Mouse (Mus musculus): Measurements from ENCODE around the gene Alpl. TPM values are rescaled to one million over a fixed set of nuclear protein-coding genes. Genes with fewer than 3 reads are reported as not detected.

The Alpl gene
- total and polyA plus RNA-seq, 2 experiments from 2014 or later, result 10.1 to 11.2 TPM

- Histone ChIP-seq H3K9me3 (ENCODE audit: low read length) (no peaks in the 10 kb centered on the region), H3K4me2 (ENCODE audit: low read depth) (no peak overlapping the region), H3K27ac (ENCODE audit: low read depth, low read length) (no peak overlapping the region), H3K27me3 (ENCODE audit: insufficient read depth, low read length) (no peaks in the 10 kb centered on the region), H3K9ac (no peak overlapping the region), H3K4me1 (ENCODE audit: insufficient read depth) (no peaks in the 10 kb centered on the region), H3K36me3 (ENCODE audit: insufficient read depth) (no peaks in the 10 kb centered on the region), H3K4me3 (ENCODE audit: low read depth, low read length) (no peak overlapping the region)
- DNase-seq (no peak), ATAC-seq (no peak; the same call in 1 of the 2 replicates)
- no peak for TF ChIP-seq CTCF (IDR thresholded peaks at IDR 0.05; ENCODE audit: low read depth)
- WGBS, result 32% methylated on average over 2 of the region's 2 CpGs
Observed at GRCm38 (mm10) chr4:137819487-137819886, 23.3 kb upstream of the Alpl start.

GRCm38 (mm10) chr4:137818341-137818740 lies 22.2 kb upstream of the Alpl start:
- Histone ChIP-seq H3K36me3 (ENCODE audit: insufficient read depth) (no peaks in the 10 kb centered on the region), H3K9me3 (ENCODE audit: low read length) (no peaks in the 10 kb centered on the region), H3K9ac (no peak overlapping the region), H3K4me1 (ENCODE audit: insufficient read depth) (0 out of 2 replicates have a peak, but pooled peaks cover 4% of the 10 kb centered on the region), H3K27me3 (ENCODE audit: insufficient read depth, low read length) (no peaks in the 10 kb centered on the region), H3K27ac (ENCODE audit: low read depth, low read length) (no peak overlapping the region), H3K4me2 (ENCODE audit: low read depth) (no peak overlapping the region), H3K4me3 (ENCODE audit: low read depth, low read length) (no peak overlapping the region)
- DNase-seq (no peak), ATAC-seq (no peak)
- TF ChIP-seq CTCF (IDR thresholded peaks at IDR 0.05; ENCODE audit: low read depth), result no peak
- 89% methylated on average over 3 of the region's 3 CpGs for WGBS

- Histone ChIP-seq H3K9me3 (ENCODE audit: low read length) (no peaks in the 10 kb centered on the region), H3K27ac (ENCODE audit: low read depth, low read length) (no peak overlapping the region), H3K9ac (no peak overlapping the region), H3K4me2 (ENCODE audit: low read depth) (no peak overlapping the region), H3K27me3 (ENCODE audit: insufficient read depth, low read length) (no peaks in the 10 kb centered on the region), H3K36me3 (ENCODE audit: insufficient read depth) (no peaks in the 10 kb centered on the region), H3K4me3 (ENCODE audit: low read depth, low read length) (no peak overlapping the region), H3K4me1 (ENCODE audit: insufficient read depth) (0 out of 2 replicates have a peak, but pooled peaks cover 7% of the 10 kb centered on the region)
- ATAC-seq (no peak), DNase-seq (no peak)
- 82% methylated on average over 7 of the region's 7 CpGs for WGBS
- TF ChIP-seq CTCF (IDR thresholded peaks at IDR 0.05; ENCODE audit: low read depth), result no peak
Observed at GRCm38 (mm10) chr4:137816216-137816615, 20.0 kb upstream of the Alpl start.

- DNase-seq, result no peak
- Histone ChIP-seq H3K9me3 (ENCODE audit: low read length) (no peaks in the 10 kb centered on the region), H3K27me3 (ENCODE audit: insufficient read depth, low read length) (no peaks in the 10 kb centered on the region), H3K9ac (no peak overlapping the region), H3K4me1 (ENCODE audit: insufficient read depth) (0 out of 2 replicates have a peak, but pooled peaks cover 7% of the 10 kb centered on the region), H3K36me3 (ENCODE audit: insufficient read depth) (no peaks in the 10 kb centered on the region), H3K27ac (ENCODE audit: low read depth, low read length) (no peak overlapping the region), H3K4me3 (ENCODE audit: low read depth, low read length) (no peak overlapping the region), H3K4me2 (ENCODE audit: low read depth) (no peak overlapping the region)
- ATAC-seq, result no peak
- TF ChIP-seq CTCF (IDR thresholded peaks at IDR 0.05; ENCODE audit: low read depth), result no peak
- 82% methylated on average over 3 of the region's 3 CpGs for WGBS
Observed at GRCm38 (mm10) chr4:137815473-137815872, 19.3 kb upstream of the Alpl start.

- ATAC-seq, result no peak
Observed at GRCm38 (mm10) chr4:137814140-137814539, 18.0 kb upstream of the Alpl start.

GRCm38 (mm10) chr4:137812946-137813708 lies 16.9 kb upstream of the Alpl start:
- ATAC-seq (no peak), DNase-seq (peak; percentile 34)
- Histone ChIP-seq H3K36me3 (ENCODE audit: insufficient read depth) (no peaks in the 10 kb centered on the region), H3K9me3 (ENCODE audit: low read length) (no peaks in the 10 kb centered on the region), H3K4me2 (ENCODE audit: low read depth) (no peak overlapping the region), H3K4me1 (ENCODE audit: insufficient read depth) (0 out of 2 replicates have a peak, but pooled peaks cover 7% of the 10 kb centered on the region), H3K27me3 (ENCODE audit: insufficient read depth, low read length) (no peaks in the 10 kb centered on the region), H3K9ac (0 out of 2 replicates have a peak overlapping the region, but pooled peaks have one; percentile 3), H3K4me3 (ENCODE audit: low read depth, low read length) (no peak overlapping the region), H3K27ac (ENCODE audit: low read depth, low read length) (peak overlapping the region; percentile 54)
- WGBS, result 45% methylated on average over 13 of the region's 13 CpGs
- no peak for TF ChIP-seq CTCF (IDR thresholded peaks at IDR 0.05; ENCODE audit: low read depth)

More at GRCm38 (mm10) chr4:137814140-137814539, 18.0 kb upstream of the Alpl start:
- TF ChIP-seq CTCF (IDR thresholded peaks at IDR 0.05; ENCODE audit: low read depth), result no peak
- H3K4me2 ChIP-seq (ENCODE audit: low read depth), result no peak overlapping the region
- H3K4me1 ChIP-seq (ENCODE audit: insufficient read depth), result 0 out of 2 replicates have a peak, but pooled peaks cover 7% of the 10 kb centered on the region
- no peak overlapping the region for H3K4me3 ChIP-seq (ENCODE audit: low read depth, low read length)
- DNase-seq, result no peak
- no peak overlapping the region for H3K27ac ChIP-seq (ENCODE audit: low read depth, low read length)
- WGBS, result 88% methylated on average over 7 of the region's 7 CpGs
- H3K9me3 ChIP-seq (ENCODE audit: low read length), result no peaks in the 10 kb centered on the region
- no peaks in the 10 kb centered on the region for H3K36me3 ChIP-seq (ENCODE audit: insufficient read depth)
- no peaks in the 10 kb centered on the region for H3K27me3 ChIP-seq (ENCODE audit: insufficient read depth, low read length)
- H3K9ac ChIP-seq, result no peak overlapping the region

- TF ChIP-seq CTCF (IDR thresholded peaks at IDR 0.05; ENCODE audit: low read depth), result no peak
- 82% methylated on average over 4 of the region's 4 CpGs for WGBS
Observed at GRCm38 (mm10) chr4:137809999-137810398, 13.8 kb upstream of the Alpl start.

More at GRCm38 (mm10) chr4:137809999-137810398, 13.8 kb upstream of the Alpl start:
- Histone ChIP-seq H3K36me3 (ENCODE audit: insufficient read depth) (no peaks in the 10 kb centered on the region), H3K9ac (no peak overlapping the region), H3K9me3 (ENCODE audit: low read length) (no peaks in the 10 kb centered on the region), H3K4me1 (ENCODE audit: insufficient read depth) (0 out of 2 replicates have a peak, but pooled peaks cover 7% of the 10 kb centered on the region), H3K27me3 (ENCODE audit: insufficient read depth, low read length) (no peaks in the 10 kb centered on the region), H3K27ac (ENCODE audit: low read depth, low read length) (no peak overlapping the region), H3K4me2 (ENCODE audit: low read depth) (no peak overlapping the region), H3K4me3 (ENCODE audit: low read depth, low read length) (no peak overlapping the region)
- ATAC-seq, result no peak
- no peak for DNase-seq
